Mouse (Mus musculus) intestine, postnatal 0 days (tissue): Measurements from ENCODE around the gene Gm29776. TPM values are rescaled to one million over a fixed set of nuclear protein-coding genes. Genes with fewer than 3 reads are reported as not detected.

Experiments
- ATAC-seq: fragments of 200-750 bp; cut with Nextera tagmentation; 2 replicates; pipeline ENCODE4 v1.8.0; 2017; ENCODE audit warnings: mild to moderate bottlenecking, moderate TSS enrichment, moderate library complexity
- H3K27ac ChIP-seq: fragments of 300-500 bp; sonication (generic); 2 replicates; pipeline ENCODE4 v1.5.1; 2014; ENCODE audit warnings: mild to moderate bottlenecking, low read depth, low read length, moderate library complexity
- H3K27me3 ChIP-seq: fragments of 300-500 bp; sonication (generic); replicated peaks from 2 replicates; pipeline ENCODE4 v1.6.1; 2014; ENCODE audit warnings: low read length, mixed read lengths; ENCODE audit not compliant: control insufficient read depth, insufficient read depth
- H3K36me3 ChIP-seq: fragments of 300-500 bp; sonication (generic); 2 replicates; pipeline ENCODE4 v1.6.1; 2014; ENCODE audit warnings: mild to moderate bottlenecking, moderate library complexity; ENCODE audit not compliant: control insufficient read depth, insufficient read depth
- H3K4me1 ChIP-seq: fragments of 300-500 bp; sonication (generic); replicated peaks from 2 replicates; pipeline ENCODE4 v1.6.1; 2014; ENCODE audit warnings: antibody characterized with exemption, low read length, mixed read lengths; ENCODE audit not compliant: control insufficient read depth, insufficient read depth
- H3K4me2 ChIP-seq: fragments of 300-500 bp; sonication (generic); replicated peaks from 2 replicates; pipeline ENCODE4 v1.6.1; 2014; ENCODE audit warnings: low read depth, mild to moderate bottlenecking, moderate library complexity
- H3K4me3 ChIP-seq: fragments of 300-500 bp; sonication (generic); 2 replicates; pipeline ENCODE4 v1.5.1; 2014; ENCODE audit warnings: low read depth, low read length
- H3K9ac ChIP-seq: fragments of 300-500 bp; sonication (generic); 2 replicates; pipeline ENCODE4 v1.6.1; 2014; ENCODE audit warnings: mild to moderate bottlenecking, low read depth, low read length
- H3K9me3 ChIP-seq: fragments of 300-500 bp; sonication (generic); 2 replicates; pipeline ENCODE4 v1.6.1; 2016; ENCODE audit warnings: mixed run types; ENCODE audit not compliant: control insufficient read depth
- CTCF ChIP-seq: sonication (generic); IDR thresholded peaks from 2 replicates; pipeline ENCODE4 v1.5.1; 2016; ENCODE audit warnings: low read depth, mild to moderate bottlenecking, control low read depth, antibody characterized with exemption, moderate library complexity
- WGBS: fragments of 180-500 bp; shearing (Covaris S2); extraction: QIAGEN DNeasy Blood & Tissue Kit; methylation state at CpG from one replicate; pipeline ENCODE4 v1.1.7; 2014; 5-methylcytosine and 5-hydroxymethylcytosine counted together
- polyA plus RNA-seq: library from polyadenylated mRNA; unstranded; fragments of >200 nt; fragmentation: Nextera tagmentation; extraction: Ambion mirVana; gene quantifications from 2 replicates; pipeline ENCODE4 v1.2.1, GENCODE M21; 2015

Gene Gm29776
- polyA plus RNA-seq, 1 experiment from 2014 or later, result not detected

GRCm38 (mm10) chr14:54736555-54737552 lies 38.2 kb upstream of the Gm29776 start:
- Histone ChIP-seq H3K4me2 (no peak overlapping the region), H3K36me3 (peaks cover 18% of the 10 kb centered on the region), H3K4me3 (no peak overlapping the region), H3K4me1 (peaks cover 5% of the 10 kb centered on the region), H3K9me3 (no peaks in the 10 kb centered on the region), H3K27me3 (no peaks in the 10 kb centered on the region), H3K9ac (no peak overlapping the region), H3K27ac (no peak overlapping the region)
- no peak for TF ChIP-seq CTCF
- 65% methylated on average over 14 of the region's 14 CpGs for WGBS
- no peak for ATAC-seq

GRCm38 (mm10) chr14:54735221-54735620 lies 36.6 kb upstream of the Gm29776 start:
- H3K9ac ChIP-seq, result no peak overlapping the region
- H3K36me3 ChIP-seq, result peaks cover 32% of the 10 kb centered on the region
- TF ChIP-seq CTCF, result no peak
- H3K9me3 ChIP-seq, result no peaks in the 10 kb centered on the region
- 42% methylated on average over 4 of the region's 4 CpGs for WGBS
- H3K4me2 ChIP-seq, result no peak overlapping the region
- ATAC-seq, result peak; percentile 40; the same call in 1 of the 2 replicates
- no peaks in the 10 kb centered on the region for H3K27me3 ChIP-seq
- H3K27ac ChIP-seq, result peak overlapping the region; percentile 1; the same call in 1 of the 2 replicates
- H3K4me1 ChIP-seq, result no peaks in the 10 kb centered on the region; the same call in 1 of the 2 replicates
- H3K4me3 ChIP-seq, result no peak overlapping the region

GRCm38 (mm10) chr14:54734004-54734403 lies 35.4 kb upstream of the Gm29776 start:
- Histone ChIP-seq H3K4me2 (no peak overlapping the region), H3K27ac (no peak overlapping the region), H3K27me3 (no peaks in the 10 kb centered on the region), H3K9me3 (no peaks in the 10 kb centered on the region), H3K4me3 (no peak overlapping the region), H3K4me1 (no peaks in the 10 kb centered on the region; the same call in 1 of the 2 replicates), H3K9ac (no peak overlapping the region), H3K36me3 (peaks cover 33% of the 10 kb centered on the region)
- TF ChIP-seq CTCF, result no peak
- no peak for ATAC-seq
- 57% methylated on average over 4 of the region's 4 CpGs for WGBS

GRCm38 (mm10) chr14:54732206-54732605 lies 33.6 kb upstream of the Gm29776 start:
- 90% methylated on average over 8 of the region's 8 CpGs for WGBS
- H3K27ac ChIP-seq, result no peak overlapping the region
- no peak overlapping the region for H3K4me3 ChIP-seq
- H3K27me3 ChIP-seq, result no peaks in the 10 kb centered on the region
- no peak for ATAC-seq
- TF ChIP-seq CTCF, result no peak
- no peaks in the 10 kb centered on the region for H3K9me3 ChIP-seq
- no peak overlapping the region for H3K4me2 ChIP-seq
- H3K4me1 ChIP-seq, result no peaks in the 10 kb centered on the region; the same call in 1 of the 2 replicates
- peaks cover 29% of the 10 kb centered on the region; the same call in 1 of the 2 replicates for H3K36me3 ChIP-seq
- no peak overlapping the region for H3K9ac ChIP-seq

- Histone ChIP-seq H3K4me3 (no peak overlapping the region), H3K27me3 (no peaks in the 10 kb centered on the region), H3K9me3 (no peaks in the 10 kb centered on the region), H3K4me1 (no peaks in the 10 kb centered on the region; the same call in 1 of the 2 replicates), H3K36me3 (peaks cover 42% of the 10 kb centered on the region), H3K9ac (no peak overlapping the region), H3K4me2 (no peak overlapping the region), H3K27ac (no peak overlapping the region)
- 82% methylated on average over 6 of the region's 6 CpGs for WGBS
- TF ChIP-seq CTCF, result no peak
- no peak for ATAC-seq
Observed at GRCm38 (mm10) chr14:54730305-54730704, 31.7 kb upstream of the Gm29776 start.

DNA sequence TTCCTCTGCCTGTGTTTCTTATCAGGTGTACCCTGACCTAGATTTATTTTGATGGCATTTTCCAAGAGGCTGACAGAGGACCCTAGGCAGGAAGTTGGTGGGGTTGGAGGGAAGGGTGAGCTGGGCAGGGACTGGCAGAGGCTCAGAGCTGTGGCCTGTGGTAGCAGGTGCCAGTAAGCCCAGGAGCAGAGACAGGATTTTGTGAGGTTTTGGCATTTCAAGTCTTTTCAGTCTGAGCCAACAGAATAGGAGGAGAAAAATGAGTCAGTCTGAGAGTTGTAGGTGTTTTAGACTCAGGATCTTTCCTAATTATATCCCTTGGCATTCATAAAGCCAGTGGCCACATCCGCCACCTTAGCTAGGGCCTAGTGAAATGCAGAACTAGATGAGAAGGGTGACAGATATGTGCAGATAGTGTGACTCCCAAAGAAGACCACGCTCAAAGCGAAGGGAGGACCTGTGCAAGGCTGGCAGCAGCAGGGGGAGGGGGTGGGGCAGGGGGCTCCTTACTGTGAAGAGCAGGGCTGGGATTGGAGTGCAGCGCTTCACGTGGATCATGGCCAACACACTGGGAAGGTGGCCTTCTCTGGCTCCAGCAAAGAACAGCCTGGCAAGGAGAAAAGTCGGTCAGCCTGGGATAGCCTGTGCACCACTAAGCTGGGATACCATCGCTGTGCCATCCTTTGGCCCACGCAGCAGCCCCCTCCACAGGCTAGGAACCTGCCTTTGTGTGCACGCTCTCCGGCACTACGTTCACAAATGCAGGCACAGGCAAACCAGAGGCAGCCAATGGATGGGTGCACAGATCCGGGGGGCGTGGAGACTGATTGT lies 30.4 kb upstream of the Gm29776 start:
- H3K27me3 ChIP-seq, result no peaks in the 10 kb centered on the region
- H3K4me3 ChIP-seq, result no peak overlapping the region
- 79% methylated on average over 13 of the region's 13 CpGs for WGBS
- no peak overlapping the region for H3K27ac ChIP-seq
- no peaks in the 10 kb centered on the region for H3K9me3 ChIP-seq
- no peak for TF ChIP-seq CTCF
- no peak overlapping the region for H3K9ac ChIP-seq
- H3K4me1 ChIP-seq, result peaks cover 2% of the 10 kb centered on the region; the same call in 1 of the 2 replicates
- peaks cover 54% of the 10 kb centered on the region for H3K36me3 ChIP-seq
- no peak overlapping the region for H3K4me2 ChIP-seq
- ATAC-seq, result 0 out of 2 replicates have a peak, but pooled peaks have one; percentile 7
